Mouse (Mus musculus) right cerebral cortex, postnatal 25 days (tissue): ENCODE results near the gene Ugt1a6a.

ENCODE experiments used
- DNase-seq: peaks from one replicate; pipeline ENCODE4 v3.0.0; 2022

Gene Ugt1a6a

DNA sequence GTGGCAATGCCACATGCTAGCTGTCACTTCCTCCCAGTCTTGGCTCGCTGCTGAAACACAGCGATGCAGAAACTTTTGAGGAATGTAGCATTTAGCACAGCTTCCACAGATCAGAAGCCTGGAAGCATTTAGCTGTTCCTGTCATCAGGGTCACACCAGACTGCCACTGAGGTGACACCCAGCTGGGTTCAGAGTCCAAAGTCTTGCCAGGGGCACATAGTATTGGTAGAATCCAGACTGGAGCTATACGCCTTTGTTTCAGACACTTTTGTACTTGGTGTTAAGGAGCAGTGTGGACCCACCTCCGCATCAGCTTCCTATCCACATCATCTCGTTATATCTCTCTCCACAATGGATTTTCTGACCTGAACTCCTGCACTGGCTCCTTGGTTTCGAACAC, 118.9 kb downstream of the Ugt1a6a start:
- DNase-seq: no peak

DNA sequence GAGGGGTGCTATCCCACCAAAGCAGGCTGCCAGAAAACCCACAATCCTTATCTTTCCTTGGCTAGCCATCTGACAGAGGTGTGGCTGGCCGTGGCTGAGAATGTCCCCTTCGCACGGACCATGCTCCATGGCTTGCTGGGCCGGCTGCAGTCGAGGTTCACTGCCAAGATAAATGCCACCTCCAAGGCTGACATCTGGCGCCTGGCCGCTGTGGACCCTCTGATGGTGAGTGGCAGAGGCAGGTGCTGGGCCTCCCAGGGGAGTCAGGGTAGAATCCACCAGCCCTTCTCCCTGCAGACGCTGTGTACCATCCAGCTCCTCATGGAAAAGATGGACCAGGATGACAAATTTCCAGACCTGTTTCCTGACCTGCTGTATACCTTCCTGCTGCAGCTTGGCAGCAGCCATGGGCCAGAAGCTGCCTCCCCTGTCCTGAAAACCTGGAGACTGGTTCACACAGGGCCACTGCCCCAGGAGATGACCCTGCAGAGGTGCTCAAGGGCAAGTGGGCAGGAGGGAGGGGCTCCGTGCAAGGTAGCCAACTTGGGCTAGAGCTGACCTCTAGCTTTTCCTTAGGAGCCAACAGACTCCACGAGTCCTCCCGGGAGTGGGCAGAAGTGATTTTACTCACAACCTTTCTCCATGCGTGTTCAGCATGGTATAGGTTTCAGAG, 120.3 kb downstream of the Ugt1a6a start:
- DNase-seq: no peak

DNA sequence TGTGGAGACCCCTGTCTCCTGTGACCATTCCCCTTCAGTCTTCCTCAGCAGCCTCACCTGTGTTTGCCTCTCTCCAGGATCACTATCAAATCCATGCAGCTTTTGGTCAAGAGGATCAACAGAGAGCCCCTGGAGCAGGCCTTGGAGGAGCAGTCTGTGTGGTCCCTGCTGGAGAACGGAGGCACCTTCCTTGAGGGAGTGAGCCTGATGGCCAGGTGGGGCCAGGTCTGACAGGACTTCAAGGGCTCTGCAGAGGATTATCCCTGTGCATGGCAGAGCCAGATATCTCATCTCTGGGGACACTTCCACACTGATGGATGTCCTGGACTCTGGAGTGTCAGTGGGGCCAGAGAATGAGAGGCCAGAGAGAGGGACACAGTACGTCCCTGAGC, 120.9 kb downstream of the Ugt1a6a start:
- DNase-seq: no peak

DNA sequence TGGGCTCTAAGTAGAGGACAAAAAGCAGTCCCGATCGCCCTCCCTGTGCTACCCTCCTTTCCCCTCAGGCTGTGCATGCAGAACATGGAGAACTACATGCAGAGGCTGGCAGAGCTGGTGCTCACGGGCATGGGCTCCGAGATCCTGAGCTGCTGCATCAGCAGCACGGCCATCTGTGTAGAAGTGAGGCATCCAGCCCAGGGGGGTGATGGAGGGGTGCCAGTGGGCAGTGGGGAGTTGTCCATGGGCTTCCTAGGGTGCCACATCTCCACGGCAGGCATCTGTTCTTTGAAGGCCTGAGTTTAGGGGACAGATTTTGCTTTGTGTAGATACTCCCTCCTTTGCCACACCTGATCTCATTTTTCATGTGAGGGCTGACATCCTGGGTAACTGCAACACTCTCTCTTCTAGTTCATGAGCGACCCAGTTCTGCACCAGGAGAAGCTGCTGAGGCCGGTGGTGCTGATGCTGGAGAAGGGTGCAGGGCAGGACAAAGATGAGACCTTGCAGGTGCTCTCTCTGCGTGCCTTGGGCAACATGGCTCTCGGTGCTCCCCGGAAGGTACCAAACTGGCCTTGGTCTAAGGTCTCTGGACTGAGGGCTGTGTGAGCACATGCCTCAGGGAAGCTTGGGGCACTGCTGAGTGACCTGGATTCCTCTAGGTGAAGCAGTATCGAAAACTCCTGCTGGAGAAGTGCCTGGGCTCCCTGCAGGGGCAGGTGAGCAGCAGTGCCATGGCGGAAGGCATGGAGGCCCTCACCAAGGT, 121.6 kb downstream of the Ugt1a6a start:
- DNase-seq: no peak

DNA sequence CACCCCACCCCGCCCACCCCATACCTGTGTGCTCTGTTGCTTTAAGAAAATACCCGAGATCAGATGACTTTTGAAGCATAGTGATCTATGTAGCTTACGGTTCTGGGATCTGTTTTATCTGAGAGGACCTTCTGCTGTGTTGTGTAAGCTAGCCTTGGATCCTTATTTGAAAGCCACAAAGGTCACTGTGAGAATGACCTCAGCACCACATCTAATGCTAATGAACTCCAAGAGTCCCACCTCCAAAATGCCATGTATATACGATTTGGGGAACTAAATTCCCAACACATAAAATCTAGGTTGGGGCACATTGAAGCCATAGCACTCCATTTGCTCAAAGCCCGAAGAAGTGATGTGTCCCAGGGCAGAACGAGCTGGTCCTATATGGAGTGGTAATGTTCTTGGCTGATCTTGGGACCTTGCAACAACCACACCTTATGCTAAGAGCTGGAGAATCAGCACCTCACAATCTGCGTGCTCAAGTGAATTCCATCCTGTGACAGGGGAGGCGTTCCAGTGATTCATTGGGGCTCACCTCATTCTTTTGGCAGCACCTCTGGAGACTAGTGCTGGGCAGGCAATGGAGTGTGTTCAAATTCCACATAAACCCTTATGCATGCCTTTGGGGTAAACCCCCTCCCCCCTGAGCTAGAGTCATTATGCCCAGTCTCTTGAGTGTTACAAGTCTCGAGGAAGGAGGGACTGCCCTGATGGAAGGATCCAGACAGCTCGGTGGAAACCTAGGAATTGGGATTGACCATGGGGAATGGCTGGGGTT, 122.5 kb downstream of the Ugt1a6a start:
- DNase-seq: no peak

DNA sequence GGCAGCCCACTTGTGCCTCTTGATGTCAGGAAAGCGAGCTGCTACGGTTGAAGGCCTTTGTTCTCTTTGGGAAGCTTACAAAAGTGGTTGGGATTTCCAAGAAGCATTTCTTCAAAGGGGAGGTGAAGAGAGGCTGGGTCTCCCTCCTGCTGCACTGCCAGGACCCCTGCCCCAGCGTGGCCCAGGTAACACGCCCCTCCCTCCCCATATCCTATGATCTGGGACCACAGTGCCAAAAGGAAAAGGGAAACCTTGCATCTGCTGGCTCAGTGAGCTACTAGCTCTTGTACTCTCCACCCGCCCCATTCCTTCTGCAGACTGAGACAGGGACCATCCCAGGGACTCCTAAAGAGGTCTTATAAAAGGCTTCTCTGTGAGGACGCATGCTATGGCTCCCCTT, 123.1 kb downstream of the Ugt1a6a start:
- no peak for DNase-seq

DNA sequence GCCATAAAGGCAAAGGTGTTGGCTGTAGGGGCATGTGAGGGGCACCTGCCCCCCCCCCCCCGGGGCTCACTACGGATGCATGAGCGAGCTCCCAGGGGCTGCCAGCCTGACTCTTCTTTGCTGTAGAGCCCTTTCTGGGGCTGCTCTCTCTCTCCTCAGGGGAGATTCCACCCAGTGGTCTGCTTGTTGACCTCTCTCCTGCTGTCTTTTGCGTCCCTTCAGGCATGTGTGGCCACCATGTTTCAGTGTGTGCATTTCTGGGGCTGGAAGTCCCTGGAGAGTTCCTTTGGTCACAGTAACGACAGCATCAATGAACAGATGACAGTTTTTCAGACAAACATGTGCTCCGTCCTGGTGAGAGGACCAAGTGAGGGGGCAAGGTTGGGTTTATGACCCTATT, 123.8 kb downstream of the Ugt1a6a start:
- DNase-seq: no peak

DNA sequence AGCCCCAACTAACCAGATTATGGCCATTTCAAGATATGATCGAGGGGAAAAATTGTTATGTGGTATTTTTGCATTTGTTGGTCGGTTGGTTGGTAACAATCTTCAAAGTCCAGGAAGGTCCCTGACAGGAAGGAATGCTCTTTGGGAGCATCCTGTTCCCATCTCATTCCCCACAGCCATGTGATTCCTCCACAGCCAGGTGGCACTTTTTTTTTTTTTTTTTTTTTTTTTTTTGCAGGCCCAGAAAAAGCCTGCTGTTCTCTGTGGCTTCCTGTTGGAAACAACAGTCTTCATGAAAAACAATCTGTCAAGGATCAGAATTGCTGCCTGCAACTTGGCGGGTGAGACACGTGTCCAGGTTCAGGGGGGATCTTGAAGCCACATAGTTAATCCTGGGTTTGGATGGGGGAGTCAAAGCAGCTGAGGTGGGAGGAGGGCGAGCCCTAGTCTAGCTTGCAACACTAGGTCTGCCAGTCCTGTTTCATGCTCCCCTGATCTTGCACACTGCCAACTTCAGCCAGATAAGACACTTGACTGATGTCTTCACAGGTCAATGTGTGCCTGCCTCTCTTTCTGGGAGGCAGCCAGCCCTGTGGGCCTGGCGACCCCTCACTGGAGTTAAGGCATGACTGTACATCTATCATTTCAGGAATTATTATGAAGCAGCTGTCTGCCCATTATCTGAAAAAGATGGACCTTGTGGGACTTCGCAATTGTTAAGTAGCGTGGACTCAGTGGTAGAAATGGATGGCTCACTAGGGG, 124.5 kb downstream of the Ugt1a6a start:
- no peak for DNase-seq

DNA sequence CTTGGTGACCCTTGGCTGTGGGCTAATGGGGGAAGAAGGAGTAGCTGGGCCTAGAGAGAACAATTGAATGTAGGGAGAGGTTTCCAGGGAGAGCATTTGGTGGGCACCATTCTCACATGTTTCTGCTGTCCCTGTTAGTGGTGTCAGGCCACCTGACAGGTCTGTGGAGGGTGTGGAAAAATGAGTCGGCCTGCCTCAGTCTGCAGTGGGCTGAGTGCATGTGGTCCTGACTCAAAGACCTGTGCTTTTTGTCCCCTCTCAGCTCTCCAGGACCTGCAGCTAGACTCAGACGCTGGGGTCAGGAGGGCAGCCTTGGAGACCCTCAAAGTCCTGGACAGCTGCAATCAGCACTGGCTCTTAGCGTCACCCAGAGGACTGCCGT, 125.0 kb downstream of the Ugt1a6a start:
- DNase-seq: no peak

DNA sequence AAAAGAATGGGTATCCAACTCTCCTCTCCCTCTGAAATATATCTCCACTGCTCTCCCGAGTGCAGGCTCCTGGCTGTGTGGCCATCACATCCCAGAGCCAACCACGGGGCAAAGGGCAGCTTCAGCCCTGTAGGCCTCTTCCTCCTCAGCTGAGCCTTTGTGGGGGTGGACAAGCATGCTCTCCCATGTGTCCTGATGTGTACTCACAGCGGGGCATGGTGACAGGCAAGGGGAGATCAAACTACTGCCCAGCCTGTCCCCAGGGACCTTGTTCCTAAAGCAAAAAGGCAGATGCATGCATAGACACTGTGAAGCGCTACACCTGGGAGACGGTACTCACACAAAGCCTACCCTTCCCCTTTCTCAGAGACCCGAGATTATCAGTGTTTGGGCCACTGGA, 125.5 kb downstream of the Ugt1a6a start:
- DNase-seq: no peak

DNA sequence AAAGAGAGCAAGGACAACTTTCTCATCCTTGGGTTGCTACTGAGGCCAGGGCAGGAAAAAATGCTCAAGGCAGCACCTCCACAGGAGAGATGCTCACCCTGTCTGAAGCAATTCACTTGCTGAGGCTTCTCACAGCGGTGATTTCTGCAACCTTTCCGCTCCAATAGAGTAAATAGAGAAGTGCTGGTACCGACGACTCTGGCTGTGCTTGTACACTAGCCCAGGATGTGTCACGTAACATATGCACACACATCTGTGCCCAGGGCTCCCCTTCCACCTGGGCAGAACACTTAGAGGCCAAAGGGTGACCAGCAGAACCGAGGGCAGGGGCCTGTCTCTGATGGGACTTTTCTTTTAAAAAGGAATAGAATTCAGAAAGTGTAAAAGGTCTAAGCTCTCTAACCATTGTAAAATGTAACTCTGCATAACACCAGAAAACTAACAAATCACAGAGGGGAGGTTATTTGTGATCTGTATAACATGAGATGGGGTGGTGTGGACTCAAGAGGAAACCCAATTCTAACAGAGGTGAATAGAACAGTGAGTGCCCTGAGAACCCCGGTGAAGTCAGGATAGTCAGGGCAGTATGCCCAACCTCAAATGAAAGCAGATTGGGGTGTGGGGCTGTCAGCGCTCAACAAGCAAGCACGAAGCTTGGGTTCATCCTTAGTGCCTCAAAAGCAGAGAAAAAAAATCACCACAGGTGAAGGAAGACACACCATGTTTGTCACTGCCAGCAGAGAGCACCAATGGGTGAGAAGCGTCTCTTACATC, 126.2 kb downstream of the Ugt1a6a start:
- no peak for DNase-seq

DNA sequence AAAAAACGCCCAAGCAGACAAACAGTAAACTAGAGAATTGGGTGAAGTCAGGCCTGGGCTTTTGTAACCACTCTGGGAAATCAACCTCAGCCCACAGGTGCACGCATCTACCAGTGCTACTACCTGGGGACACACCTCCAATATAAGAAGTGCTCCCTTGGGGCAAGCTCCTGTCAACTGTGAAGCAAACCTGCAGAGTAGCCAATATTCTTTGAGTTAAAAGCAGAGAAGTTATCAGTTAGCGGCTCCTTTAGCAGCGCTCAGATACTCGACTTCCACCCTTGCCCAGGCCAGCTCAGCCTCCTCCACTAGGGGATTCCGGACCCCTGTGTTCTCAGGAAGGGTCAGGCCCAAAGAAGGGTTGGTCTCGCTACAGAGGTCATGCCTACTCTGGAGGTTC, 127.1 kb downstream of the Ugt1a6a start:
- DNase-seq: no peak

DNA sequence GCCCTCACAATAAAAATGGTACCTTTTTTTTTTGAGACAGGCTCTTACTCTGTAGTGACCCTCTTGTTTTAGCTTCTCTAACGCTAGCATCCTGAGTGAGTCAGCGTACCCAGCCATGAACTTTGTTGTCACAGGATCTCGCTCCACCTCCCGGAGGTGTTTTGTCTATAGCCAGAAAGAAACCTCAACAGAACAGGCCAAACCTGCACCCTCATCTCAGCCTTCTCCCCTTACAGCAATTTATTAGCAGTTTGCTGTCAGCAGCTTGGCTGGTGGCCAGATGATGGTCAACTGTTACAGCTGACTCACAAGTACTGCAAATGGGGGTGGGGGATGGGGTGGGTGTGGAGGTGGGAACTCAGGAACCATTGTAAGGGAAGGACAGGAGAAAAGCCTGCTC, 127.6 kb downstream of the Ugt1a6a start:
- no peak for DNase-seq

DNA sequence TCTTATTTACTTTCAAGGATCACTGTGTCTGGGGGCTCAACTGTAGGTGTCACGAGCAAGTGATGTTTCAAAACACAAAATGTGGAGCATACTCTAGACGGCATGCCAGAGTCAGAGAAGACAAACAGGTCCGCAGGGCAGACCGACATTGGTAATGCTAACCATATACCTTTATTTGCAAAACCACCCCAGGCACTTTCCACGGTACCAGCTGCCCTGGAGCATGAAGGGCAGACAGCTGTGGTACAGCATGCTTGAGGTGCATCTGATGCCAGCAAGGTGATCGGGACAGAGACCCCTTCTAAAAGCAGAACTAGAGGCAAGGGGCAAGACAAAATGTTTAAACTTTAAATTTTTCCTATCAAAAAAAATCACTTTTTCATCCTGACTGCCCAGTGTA, 128.4 kb downstream of the Ugt1a6a start:
- no peak for DNase-seq

DNA sequence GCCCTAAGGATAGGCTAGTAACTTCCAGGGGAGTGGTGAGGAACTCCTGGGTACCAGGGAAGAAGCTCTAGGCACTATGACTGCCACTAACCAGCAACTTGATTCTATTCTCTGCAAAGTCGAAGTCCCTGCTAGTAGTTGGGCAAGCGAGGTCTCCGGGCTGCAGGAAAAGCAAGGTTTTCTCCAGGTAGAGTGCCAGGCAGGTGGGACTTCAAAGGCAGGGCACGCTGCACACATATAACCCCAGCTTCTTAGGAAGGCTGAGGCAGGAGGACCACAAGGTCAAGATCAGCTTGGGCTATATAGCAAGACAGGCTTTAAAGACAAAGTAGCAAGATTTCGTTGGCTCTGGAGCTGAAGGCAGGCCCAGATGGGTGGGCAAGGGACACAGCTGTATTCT, 129.2 kb downstream of the Ugt1a6a start:
- no peak for DNase-seq

DNA sequence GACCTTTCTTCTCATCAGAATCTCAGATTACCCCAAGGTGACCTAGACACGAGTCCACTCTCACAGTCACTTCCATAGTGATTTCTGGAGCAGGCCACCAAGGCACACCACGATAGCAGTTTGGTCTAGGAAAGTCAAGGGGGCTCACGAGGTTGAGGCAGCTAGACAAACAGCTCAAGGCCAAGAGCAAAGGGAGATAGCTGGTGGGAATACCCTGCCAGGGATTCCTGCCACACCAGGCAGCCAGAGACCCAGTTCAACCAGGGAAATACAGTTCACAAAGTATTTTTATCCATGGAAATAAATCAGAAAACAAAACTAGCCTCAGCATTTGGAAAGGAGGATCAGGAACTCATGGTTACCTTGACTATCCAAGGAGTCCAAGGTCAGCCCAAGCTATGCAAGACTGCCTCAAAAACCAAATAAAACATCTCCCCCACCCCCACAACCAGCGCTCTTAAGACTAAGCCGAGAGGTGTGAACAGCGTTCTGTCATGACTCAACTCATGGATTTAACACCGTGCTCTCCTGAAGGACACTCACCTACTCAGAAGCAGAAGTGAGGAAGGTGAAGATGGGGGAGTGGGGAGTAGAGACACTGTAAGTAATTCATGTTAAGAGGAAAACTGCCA, 129.7 kb downstream of the Ugt1a6a start:
- no peak for DNase-seq

DNA sequence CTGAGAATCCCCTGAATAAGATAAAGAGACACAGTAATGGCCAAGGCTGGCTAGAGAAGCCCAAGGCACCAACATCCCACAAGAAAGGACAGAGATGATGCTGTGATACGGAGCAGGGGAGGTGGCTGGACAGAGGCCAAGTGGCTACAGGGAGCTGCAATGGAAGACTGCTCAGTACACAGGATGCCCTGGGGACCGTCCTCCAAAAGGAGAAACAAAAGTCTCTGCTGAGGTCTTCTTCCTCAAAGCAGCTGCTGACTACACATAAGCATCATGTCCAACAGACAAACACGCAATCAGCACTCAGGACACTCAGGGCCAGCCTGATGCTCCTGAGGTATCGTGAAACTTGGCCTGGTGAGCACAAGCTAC, 130.2 kb downstream of the Ugt1a6a start:
- no peak for DNase-seq

DNA sequence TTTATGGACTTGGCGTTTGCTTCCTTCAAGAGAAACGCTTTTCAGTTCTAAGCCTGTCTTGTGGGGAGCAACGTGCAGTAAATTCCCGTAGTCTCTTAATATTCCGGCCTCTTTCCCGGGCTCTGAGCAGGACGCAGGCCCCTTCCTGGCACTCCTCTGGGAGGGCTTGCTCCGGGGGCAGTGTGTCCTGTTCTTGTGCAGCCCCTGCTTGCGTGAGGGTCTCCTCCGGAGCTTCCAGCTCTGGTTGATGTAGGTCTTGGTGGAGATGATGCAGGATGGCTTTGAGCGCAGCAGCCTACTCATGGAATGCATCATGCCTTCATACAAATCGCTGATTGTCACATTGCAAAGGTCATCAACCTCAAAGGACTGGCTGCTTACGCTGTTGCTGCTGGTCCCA, 131.5 kb downstream of the Ugt1a6a start:
- DNase-seq: no peak

DNA sequence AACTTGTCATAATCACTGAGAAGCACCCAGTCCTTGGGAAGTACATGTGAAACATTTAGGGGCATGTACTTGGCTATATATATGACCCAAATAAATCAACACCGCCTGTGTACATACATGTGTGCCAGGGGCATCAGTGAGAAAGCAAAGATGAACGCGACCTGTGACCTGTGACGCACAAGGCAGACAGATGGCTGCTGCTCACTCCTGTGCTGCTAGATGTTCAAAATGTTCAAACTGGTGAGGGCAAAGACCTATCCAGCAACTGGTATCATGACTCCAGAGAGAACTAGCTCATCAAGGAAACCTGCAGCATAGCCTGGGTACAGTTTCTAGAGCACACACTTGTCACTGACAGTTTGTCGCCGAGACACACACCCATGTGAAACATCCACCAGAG, 132.9 kb downstream of the Ugt1a6a start:
- DNase-seq: no peak

DNA sequence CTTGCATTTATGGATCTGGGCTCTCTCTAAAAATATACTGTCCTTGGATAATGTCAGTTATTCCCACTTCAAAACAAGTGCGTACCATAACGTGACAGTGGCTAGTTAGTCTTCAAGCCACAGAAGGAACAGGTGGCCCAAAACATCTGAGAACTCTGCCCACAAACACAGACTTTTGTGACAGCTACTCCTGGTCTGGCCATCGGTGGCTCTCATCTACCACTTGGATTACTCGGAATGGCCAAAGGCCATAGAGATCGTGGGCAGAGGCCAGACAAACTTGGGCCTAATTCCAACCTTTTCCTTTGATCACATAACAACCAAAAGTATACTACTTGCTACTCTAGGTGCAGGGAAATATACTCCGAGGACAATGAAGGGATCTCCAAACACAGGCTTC, 133.5 kb downstream of the Ugt1a6a start:
- no peak for DNase-seq
